Mouse (Mus musculus): Measurements from ENCODE around the gene Ankrd33.

DNA sequence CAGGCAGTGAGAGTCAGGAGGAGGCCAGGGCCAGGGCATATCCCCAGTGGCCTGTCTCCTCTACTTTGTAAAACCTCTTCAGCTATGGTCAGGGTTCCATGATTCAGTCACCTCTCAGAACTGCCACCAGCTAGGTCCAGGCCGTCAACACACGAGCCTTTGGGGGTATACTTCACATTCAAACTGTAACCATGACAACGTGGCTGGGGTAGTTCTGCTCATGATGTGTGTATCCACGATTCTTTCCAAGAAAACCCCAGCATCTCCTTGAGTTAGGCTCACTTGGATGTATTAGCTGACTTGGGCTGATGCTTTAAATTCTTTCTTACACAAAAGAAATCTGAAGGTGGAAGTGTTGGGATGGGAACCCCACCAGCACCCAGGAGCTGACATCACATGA, 27.3 kb upstream of the Ankrd33 start:
- TF ChIP-seq CTCF (IDR thresholded peaks at IDR 0.05; ENCODE audit: low read depth, low read length), result no peak
- TF ChIP-seq GATA1 (IDR thresholded peaks at IDR 0.05; ENCODE audit: borderline replicate concordance, low read length), result no peak
- TF ChIP-seq TAL1 (conservative IDR thresholded peaks at IDR 0.05; ENCODE audit: low read depth, low read length), result no peak
- TF ChIP-seq POLR2AphosphoS5 (IDR thresholded peaks at IDR 0.05; ENCODE audit: insufficient replicate concordance, low read depth, low read length), result no peak

Data from G1E (cell line).